Mouse (Mus musculus): ENCODE measurements around the gene Stxbp5. TPM values are rescaled to one million over a fixed set of nuclear protein-coding genes. Genes with fewer than 3 reads are reported as not detected.

Stxbp5 gene
- polyA plus RNA-seq, 1 experiment from 2014 or later, result 6.0 TPM

GRCm38 (mm10) chr10:9796429-9796828 is 104.5 kb downstream of the Stxbp5 start:
- H3K27ac ChIP-seq (ENCODE audit: low read depth), result no peak overlapping the region
- TF ChIP-seq CTCF (IDR thresholded peaks at IDR 0.05; ENCODE audit: low read depth), result no peak
- DNase-seq (no peak), ATAC-seq (ENCODE audit: insufficient read depth) (no peak)
- no peaks in the 10 kb centered on the region for H3K9me3 ChIP-seq (ENCODE audit: low read depth, low read length)
- no peak overlapping the region for H3K4me3 ChIP-seq (ENCODE audit: low read depth, low read length)
- WGBS, result 87% methylated on average over 1 of the region's 1 CpGs
- no peak overlapping the region for H3K9ac ChIP-seq
- H3K4me1 ChIP-seq (ENCODE audit: insufficient read depth), result no peaks in the 10 kb centered on the region
- 0 out of 2 replicates have a peak, but pooled peaks cover 7% of the 10 kb centered on the region for H3K36me3 ChIP-seq (ENCODE audit: insufficient read depth)
- no peaks in the 10 kb centered on the region for H3K27me3 ChIP-seq (ENCODE audit: insufficient read depth, low read length)
- H3K4me2 ChIP-seq, result no peak overlapping the region

- Histone ChIP-seq H3K27ac (ENCODE audit: low read depth) (no peak overlapping the region), H3K4me2 (no peak overlapping the region), H3K4me1 (ENCODE audit: insufficient read depth) (no peaks in the 10 kb centered on the region), H3K27me3 (ENCODE audit: insufficient read depth, low read length) (no peaks in the 10 kb centered on the region), H3K9ac (no peak overlapping the region), H3K9me3 (ENCODE audit: low read depth, low read length) (no peaks in the 10 kb centered on the region), H3K36me3 (ENCODE audit: insufficient read depth) (0 out of 2 replicates have a peak, but pooled peaks cover 15% of the 10 kb centered on the region), H3K4me3 (ENCODE audit: low read depth, low read length) (no peak overlapping the region)
- ATAC-seq (ENCODE audit: insufficient read depth) (no peak), DNase-seq (no peak)
- TF ChIP-seq CTCF (IDR thresholded peaks at IDR 0.05; ENCODE audit: low read depth), result no peak
Observed at GRCm38 (mm10) chr10:9794429-9794828, 106.5 kb downstream of the Stxbp5 start.

DNA sequence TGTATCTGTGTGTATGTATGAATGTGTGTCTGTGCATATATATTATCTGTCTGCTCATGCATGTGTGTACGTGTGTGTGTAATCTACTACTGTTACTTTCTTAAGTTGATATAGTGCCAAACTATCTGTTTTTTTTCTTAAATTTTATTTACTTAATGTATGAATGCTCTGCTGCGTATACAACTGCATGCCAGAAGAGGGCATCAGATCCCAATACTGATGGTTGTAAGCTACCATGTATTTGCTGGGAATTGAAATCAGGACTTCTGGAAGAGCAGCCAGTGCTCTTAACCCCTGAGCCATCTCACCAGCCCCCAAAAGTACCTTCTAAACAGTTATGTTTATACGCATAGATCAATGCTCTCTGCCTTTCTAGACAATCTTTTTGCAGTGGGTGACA is 109.9 kb downstream of the Stxbp5 start:
- no peaks in the 10 kb centered on the region for H3K9me3 ChIP-seq (ENCODE audit: low read depth, low read length)
- peak; percentile 35; the same call in 1 of the 2 replicates for TF ChIP-seq CTCF (IDR thresholded peaks at IDR 0.05; ENCODE audit: low read depth)
- H3K4me1 ChIP-seq (ENCODE audit: insufficient read depth), result no peaks in the 10 kb centered on the region

GRCm38 (mm10) chr10:9786461-9786860 is 114.4 kb downstream of the Stxbp5 start:
- Histone ChIP-seq H3K36me3 (ENCODE audit: insufficient read depth) (peaks cover 13% of the 10 kb centered on the region; the same call in 1 of the 2 replicates), H3K27ac (ENCODE audit: low read depth) (no peak overlapping the region), H3K4me1 (ENCODE audit: insufficient read depth) (no peaks in the 10 kb centered on the region), H3K9me3 (ENCODE audit: low read depth, low read length) (no peaks in the 10 kb centered on the region), H3K9ac (no peak overlapping the region), H3K4me3 (ENCODE audit: low read depth, low read length) (no peak overlapping the region), H3K4me2 (no peak overlapping the region), H3K27me3 (ENCODE audit: insufficient read depth, low read length) (no peaks in the 10 kb centered on the region)
- no peak for ATAC-seq (ENCODE audit: insufficient read depth)
- TF ChIP-seq CTCF (IDR thresholded peaks at IDR 0.05; ENCODE audit: low read depth), result no peak
- 85% methylated on average over 11 of the region's 11 CpGs for WGBS
- peak; percentile 11 for DNase-seq

More for the DNA sequence above, 109.9 kb downstream of the Stxbp5 start:
- 76% methylated on average over 3 of the region's 3 CpGs for WGBS
- Histone ChIP-seq H3K36me3 (ENCODE audit: insufficient read depth) (peaks cover 14% of the 10 kb centered on the region; the same call in 1 of the 2 replicates), H3K4me2 (no peak overlapping the region), H3K27ac (ENCODE audit: low read depth) (no peak overlapping the region), H3K27me3 (ENCODE audit: insufficient read depth, low read length) (no peaks in the 10 kb centered on the region), H3K4me3 (ENCODE audit: low read depth, low read length) (no peak overlapping the region), H3K9ac (no peak overlapping the region)
- ATAC-seq (ENCODE audit: insufficient read depth) (no peak; the same call in 1 of the 2 replicates), DNase-seq (peak; percentile 37)

DNA sequence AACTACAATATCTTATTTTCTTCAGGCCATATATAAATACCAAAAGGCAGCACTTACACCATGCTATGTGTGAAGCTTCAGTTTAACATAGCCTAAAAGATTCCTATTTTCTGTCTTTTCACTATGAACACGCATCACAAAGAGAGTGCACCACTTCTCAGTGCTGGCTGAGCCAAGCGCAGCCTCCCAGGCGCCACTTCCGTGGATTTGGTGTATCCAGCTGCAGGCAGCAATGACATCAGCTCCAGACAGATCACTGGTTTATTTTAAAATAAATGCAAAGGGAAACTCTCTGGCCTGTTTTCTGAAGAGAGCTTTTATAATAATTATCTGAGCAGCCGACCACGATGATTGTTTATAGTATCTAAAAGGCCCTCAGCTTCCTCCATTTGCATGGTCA is 115.2 kb downstream of the Stxbp5 start:
- no peaks in the 10 kb centered on the region for H3K4me1 ChIP-seq (ENCODE audit: insufficient read depth)
- H3K27ac ChIP-seq (ENCODE audit: low read depth), result no peak overlapping the region
- H3K9me3 ChIP-seq (ENCODE audit: low read depth, low read length), result no peaks in the 10 kb centered on the region
- ATAC-seq (ENCODE audit: insufficient read depth), result peak; percentile 86
- TF ChIP-seq CTCF (IDR thresholded peaks at IDR 0.05; ENCODE audit: low read depth), result no peak
- no peak overlapping the region for H3K9ac ChIP-seq
- no peaks in the 10 kb centered on the region for H3K27me3 ChIP-seq (ENCODE audit: insufficient read depth, low read length)
- DNase-seq, result peak; percentile 80
- no peak overlapping the region for H3K4me3 ChIP-seq (ENCODE audit: low read depth, low read length)
- peaks cover 5% of the 10 kb centered on the region; the same call in 1 of the 2 replicates for H3K36me3 ChIP-seq (ENCODE audit: insufficient read depth)
- WGBS, result 42% methylated on average over 6 of the region's 6 CpGs
- H3K4me2 ChIP-seq, result no peak overlapping the region

- no peaks in the 10 kb centered on the region for H3K27me3 ChIP-seq (ENCODE audit: insufficient read depth, low read length)
- no peaks in the 10 kb centered on the region for H3K4me1 ChIP-seq (ENCODE audit: insufficient read depth)
- H3K9me3 ChIP-seq (ENCODE audit: low read depth, low read length), result no peaks in the 10 kb centered on the region
- H3K36me3 ChIP-seq (ENCODE audit: insufficient read depth), result no peaks in the 10 kb centered on the region
- WGBS, result 51% methylated on average over 4 of the region's 4 CpGs
- no peak overlapping the region for H3K27ac ChIP-seq (ENCODE audit: low read depth)
- no peak overlapping the region for H3K4me3 ChIP-seq (ENCODE audit: low read depth, low read length)
- TF ChIP-seq CTCF (IDR thresholded peaks at IDR 0.05; ENCODE audit: low read depth), result no peak
- DNase-seq, result no peak
- H3K9ac ChIP-seq, result no peak overlapping the region
- no peak overlapping the region for H3K4me2 ChIP-seq
- ATAC-seq (ENCODE audit: insufficient read depth), result no peak
Observed at GRCm38 (mm10) chr10:9779864-9780263, 121.0 kb downstream of the Stxbp5 start.

DNA sequence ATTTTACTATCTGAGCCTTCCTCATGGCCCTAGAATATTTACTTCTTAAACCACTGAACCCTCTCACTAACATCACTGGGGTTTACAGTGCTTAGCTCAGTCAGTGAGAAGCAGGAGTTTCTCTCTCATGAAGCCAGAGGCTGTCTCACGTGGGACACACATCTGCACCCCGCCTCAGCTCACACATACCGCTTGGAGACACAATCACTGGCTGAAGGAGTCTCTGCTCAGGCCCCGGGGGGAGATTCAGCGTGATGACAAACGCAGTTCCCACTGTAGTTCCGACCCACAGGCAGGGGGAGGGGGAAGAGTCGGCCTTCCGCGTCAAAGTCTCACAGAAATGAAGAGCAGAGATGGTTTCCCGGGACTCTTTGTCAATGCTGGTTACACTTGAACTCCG is 130.6 kb downstream of the Stxbp5 start:
- DNase-seq (peak; percentile 28), ATAC-seq (ENCODE audit: insufficient read depth) (peak; percentile 71)
- Histone ChIP-seq H3K4me2 (no peak overlapping the region), H3K27ac (ENCODE audit: low read depth) (no peak overlapping the region), H3K9ac (no peak overlapping the region), H3K4me1 (ENCODE audit: insufficient read depth) (no peaks in the 10 kb centered on the region), H3K27me3 (ENCODE audit: insufficient read depth, low read length) (no peaks in the 10 kb centered on the region), H3K36me3 (ENCODE audit: insufficient read depth) (peaks cover 14% of the 10 kb centered on the region; the same call in 1 of the 2 replicates), H3K4me3 (ENCODE audit: low read depth, low read length) (no peak overlapping the region), H3K9me3 (ENCODE audit: low read depth, low read length) (no peaks in the 10 kb centered on the region)
- TF ChIP-seq CTCF (IDR thresholded peaks at IDR 0.05; ENCODE audit: low read depth), result no peak
- 35% methylated on average over 12 of the region's 12 CpGs for WGBS

Data from lung, embryonic 14.5 days (tissue).